8 mouse cellular contexts compared by ENCODE assay signal in the genomic region with DNA sequence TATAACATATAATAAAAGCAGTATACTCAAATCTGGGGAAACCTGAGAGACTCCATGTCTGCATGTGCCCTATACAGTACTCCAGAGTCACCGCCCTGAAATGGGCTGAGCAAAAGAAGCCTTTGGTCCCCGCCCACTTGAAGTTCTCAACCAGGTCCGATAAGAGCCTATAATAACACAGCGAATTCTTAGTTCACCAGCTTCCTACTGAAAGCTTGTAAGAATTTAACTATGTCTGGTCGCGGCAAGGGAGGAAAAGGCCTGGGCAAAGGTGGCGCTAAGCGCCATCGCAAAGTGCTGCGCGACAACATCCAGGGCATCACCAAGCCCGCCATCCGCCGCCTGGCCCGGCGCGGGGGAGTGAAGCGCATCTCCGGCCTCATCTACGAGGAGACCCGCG. TPM values are rescaled to one million over a fixed set of nuclear protein-coding genes. Genes with fewer than 3 reads are reported as not detected.
DNase-seq lines count a peak whose midpoint lies in the region; TF ChIP-seq lines count a peak whose summit lies in the region.

A gene (plus strand): TSS at position 224 of the 400 bp plus-strand sequence.

- peak within 1 kb of the TSS; percentile 51 for H3K4me3 ChIP-seq in cortical plate, adult 2 months (ENCODE audit: insufficient read depth, low read length)
- H3K4me3 ChIP-seq in gastrocnemius, adult 2 months = peak within 1 kb of the TSS; percentile 63
- peak within 1 kb of the TSS; percentile 40 for H3K4me3 ChIP-seq in left cerebral cortex, adult 2 months
- H3K4me3 ChIP-seq in macrophage (ENCODE audit: inconsistent target) = peak within 1 kb of the TSS; percentile 16

- whole genome bisulfite sequencing in macrophage (ENCODE audit: missing documents) = 2% methylated on average over 11 of the region's 22 CpGs

- TF ChIP-seq POLR2A in cortical plate, adult 2 months (IDR thresholded peaks at IDR 0.05; ENCODE audit: extremely low read depth, insufficient read depth, low read length) = peak; percentile 93

- peak within 1 kb of the TSS; percentile 32 for H3K27ac ChIP-seq in cortical plate, adult 2 months (ENCODE audit: insufficient read depth, low read length)
- peak within 1 kb of the TSS; percentile 48; the same call in 1 of the 2 replicates for H3K27ac ChIP-seq in gastrocnemius, adult 2 months
- peak within 1 kb of the TSS; percentile 75 for H3K27ac ChIP-seq in left cerebral cortex, adult 2 months
- peak within 1 kb of the TSS; percentile 57 for H3K27ac ChIP-seq in macrophage

- H3K4me1 ChIP-seq in cortical plate, adult 2 months (ENCODE audit: control insufficient read depth, insufficient read depth, low read length) = no peaks in the 10 kb centered on the region

- TF ChIP-seq CTCF in cortical plate, adult 2 months (IDR thresholded peaks at IDR 0.05; ENCODE audit: extremely low read depth, insufficient read depth, low read length) = no peak
- no peak for TF ChIP-seq CTCF in gastrocnemius, adult 2 months (IDR thresholded peaks at IDR 0.05)
- no peak for TF ChIP-seq CTCF in left cerebral cortex, adult 2 months (IDR thresholded peaks at IDR 0.05)

- H3K79me2 ChIP-seq in macrophage (ENCODE audit: inconsistent target) = no peaks in the 10 kb centered on the region

- H3K36me3 ChIP-seq in macrophage (ENCODE audit: inconsistent target) = no peaks in the 10 kb centered on the region

- DNase-seq in adrenal gland, adult 18-20 months (ENCODE audit: low spot score in 2 of 2) = peak; percentile 72
- DNase-seq in gastrocnemius, adult 2 months = peak; percentile 68
- peak; percentile 97 for DNase-seq in hindlimb bud, embryonic 11.5 days (ENCODE audit: extremely low spot score, low read depth, low spot score)
- peak; percentile 82 to 88 for DNase-seq in left cerebral cortex, adult 2 months (ENCODE audit: extremely low spot score in 1 of 2, low spot score in 2 of 2)
- peak; percentile 94 to 96 for DNase-seq in right cerebral cortex, postnatal 10 days (ENCODE audit: low spot score in 2 of 2)
- DNase-seq in yolk sac, embryonic 10.5 days (ENCODE audit: low spot score) = peak; percentile 97

- intact Hi-C loops in gastrocnemius, adult 2 months (cut with DNase I) = loop anchor here (10.0 kb wide), 1 partner anchor 392 kb away; a partner anchor contains a TSS
- intact Hi-C loops in left cerebral cortex, adult 2 months (cut with DNase I) = no loop called here

RNA-seq across cellular contexts. Expression of the gene that starts here (rescaled TPM):
- total RNA-seq in adrenal gland, adult 18-20 months (2021) = 10 to 100 TPM; 61.2 to 90.4 TPM
- 3.7 and 8.3 TPM in 2 replicates for polyA plus RNA-seq in cortical plate, adult 2 months (2012; rRNA removed)
- total RNA-seq in gastrocnemius, adult 2 months (2021) = 1 to 10 TPM; 2.1 to 3.7 TPM
- 10 to 100 TPM; 62.5 to 93.5 TPM for total RNA-seq in left cerebral cortex, adult 2 months (2021)
- 10 to 100 TPM in 18 of 26 experiments, 1 to 10 TPM in 5, not detected in 3; 4.5 to 72.5 (median 15.5) TPM for total RNA-seq in macrophage (2018; cell fraction: chromatin; rRNA removed)
- 100 to 1,000 TPM in 2 of 26 experiments, 10 to 100 TPM in 24; 12.7 to 122 (median 32.5) TPM for total RNA-seq in macrophage (2018; cell fraction: cytosol; rRNA removed)
- total RNA-seq in macrophage (2018; cell fraction: nucleus; rRNA removed) = 100 to 1,000 TPM in 1 of 26 experiments, 10 to 100 TPM in 19, 1 to 10 TPM in 5, not detected in 1; 5.5 to 124 (median 19.4) TPM
- polyA plus RNA-seq in macrophage (2018) = 0.99 TPM in 1 of 3 replicates, not detected in the others

Comparison
In these comparisons a context has a peak if more than half of its experiments do, and no peak if none do; other contexts are left out.
1. Peak in every context shown above with its lines: DNase-seq, H3K4me3 ChIP-seq and H3K27ac ChIP-seq.
2. RNA of the gene that starts here (total RNA-seq): 62.5 to 93.5 TPM in left cerebral cortex, adult 2 months and 61.2 to 90.4 TPM in adrenal gland, adult 18-20 months; 2.1 to 3.7 TPM in gastrocnemius, adult 2 months; every median in the first group is over 10 times any median in the second.